Mouse (Mus musculus): ENCODE measurements at regions not wholly inside any gene's neighbourhood (a gene's known extent, or its start where the extent isn't known, plus 50 kb on each side); places are given as distances from the start of the nearest gene placed in this dataset.
A peak's percentile ranks its signal among the peaks of the same experiment; 100 is the strongest.

DNA sequence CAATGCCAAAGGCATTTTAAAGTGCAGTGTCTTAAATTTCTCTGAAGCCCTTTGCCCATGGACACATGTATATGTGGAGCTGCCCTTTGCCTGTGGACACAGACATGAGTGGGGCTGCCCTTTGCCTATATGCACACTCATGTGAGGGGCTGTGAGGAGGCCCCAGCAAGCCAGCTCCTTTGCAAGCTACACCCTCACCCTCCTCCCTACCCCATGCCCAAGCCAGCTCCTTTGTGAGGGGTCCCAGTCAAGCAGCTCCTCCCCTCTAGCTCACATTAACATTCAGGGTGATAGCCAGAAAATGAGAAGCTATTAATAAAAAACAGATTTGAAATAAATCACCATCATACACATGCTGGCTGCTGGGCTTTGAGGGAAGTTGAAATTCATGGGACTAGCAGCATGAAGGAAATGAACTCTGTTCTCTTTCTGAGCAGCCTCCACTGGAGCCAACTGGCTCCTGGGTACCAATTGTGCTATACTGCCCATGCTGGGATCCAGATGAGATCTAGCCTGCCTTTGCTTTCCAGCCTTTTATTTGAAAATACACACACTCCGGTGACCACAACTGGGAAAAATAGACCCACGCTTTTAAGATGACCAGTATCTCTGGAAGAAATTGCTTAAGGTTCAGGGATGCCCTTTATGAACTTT lies 151.4 kb downstream of the Abcc12 start:
- DNase-seq (ENCODE audit: low read depth, low spot score): no peak

DNA sequence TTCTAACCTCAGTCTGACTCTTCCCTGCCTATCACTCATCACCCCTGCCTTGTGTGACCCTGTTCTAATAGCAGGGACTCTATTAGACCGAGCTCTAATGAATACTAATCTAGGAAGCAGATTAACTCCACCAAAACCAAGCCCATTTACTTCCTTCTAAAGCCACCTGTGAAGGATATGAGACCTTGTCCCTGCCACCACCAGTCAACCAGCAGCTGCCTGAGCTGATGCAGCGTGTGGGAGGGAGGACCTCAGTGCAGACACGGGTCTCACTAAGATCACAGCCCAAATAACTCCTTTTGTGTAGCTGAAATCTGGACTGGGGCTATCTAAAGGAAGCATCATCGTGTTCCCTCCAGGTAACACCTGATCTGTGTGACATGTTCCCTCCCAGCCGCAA lies 152.4 kb downstream of the Abcc12 start:
- DNase-seq (ENCODE audit: low read depth, low spot score): no peak

DNA sequence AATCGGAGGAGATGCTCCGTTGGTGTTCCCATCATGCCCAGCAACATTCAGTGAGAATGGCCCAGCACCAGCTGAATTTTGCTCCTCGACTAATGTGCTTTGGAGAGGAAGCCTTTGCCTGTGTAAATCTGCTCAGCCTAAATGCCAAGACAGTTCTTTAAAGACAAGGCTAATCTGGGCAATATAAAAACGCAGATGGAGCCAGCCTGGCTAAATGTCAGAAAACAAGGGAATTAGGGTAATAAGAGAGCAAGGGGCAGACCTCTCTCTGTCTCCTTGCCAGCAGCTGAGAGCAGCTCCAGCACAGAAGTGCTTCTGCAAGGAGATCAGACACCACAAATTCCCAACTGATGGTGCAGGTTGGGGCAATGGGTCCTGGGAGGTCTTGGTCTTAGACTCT lies 154.4 kb downstream of the Abcc12 start:
- no peak for DNase-seq (ENCODE audit: low read depth, low spot score)

DNA sequence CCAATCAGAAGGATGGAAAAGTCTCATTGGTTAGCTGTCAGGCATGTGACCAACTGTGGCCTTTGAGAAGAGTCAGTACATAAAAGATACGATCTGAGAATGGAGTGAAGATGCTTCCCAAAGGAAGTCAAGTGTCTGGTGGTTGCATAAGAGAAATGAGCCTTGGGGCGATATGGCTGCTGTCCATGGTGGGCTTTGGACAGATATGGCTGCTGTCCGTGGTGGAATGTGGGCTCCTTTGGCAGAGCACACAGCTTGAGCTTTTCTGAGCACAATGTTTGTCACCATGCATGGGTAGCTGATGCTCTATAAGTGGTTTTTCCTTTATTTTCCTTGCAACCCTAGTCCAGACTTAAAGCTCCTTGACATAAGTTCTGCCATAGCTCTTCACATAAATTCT lies 155.1 kb downstream of the Abcc12 start:
- DNase-seq (ENCODE audit: low read depth, low spot score): peak; percentile 65

DNA sequence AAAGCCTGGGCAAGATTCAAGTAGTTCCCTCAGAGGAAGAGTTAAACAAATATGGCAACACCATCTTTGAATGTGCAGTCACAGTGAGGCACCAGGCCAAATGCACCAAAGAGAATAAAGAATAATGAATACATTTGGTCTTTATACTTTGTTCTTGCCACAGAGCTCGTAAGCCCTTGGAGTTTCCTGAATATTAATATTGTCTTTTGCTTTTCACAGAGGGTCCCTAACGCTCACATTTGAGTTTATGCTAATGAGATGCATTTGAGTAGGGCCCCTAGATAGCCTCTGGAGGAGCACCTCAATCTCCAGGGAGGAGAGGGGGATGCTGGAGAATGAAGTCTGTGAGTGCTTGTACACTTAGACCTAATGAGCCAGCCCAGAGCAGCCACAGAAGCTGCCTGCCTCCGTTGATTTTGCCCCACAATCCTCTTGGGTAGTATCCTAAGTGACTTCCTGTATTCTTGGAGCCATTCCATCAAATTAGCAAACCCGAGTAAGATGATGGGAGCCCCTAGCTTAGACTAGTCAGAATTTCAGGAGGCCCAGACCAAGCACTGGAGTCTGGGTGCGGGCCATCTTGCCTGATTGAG lies 161.3 kb downstream of the Abcc12 start:
- no peak for DNase-seq (ENCODE audit: low read depth, low spot score)

DNA sequence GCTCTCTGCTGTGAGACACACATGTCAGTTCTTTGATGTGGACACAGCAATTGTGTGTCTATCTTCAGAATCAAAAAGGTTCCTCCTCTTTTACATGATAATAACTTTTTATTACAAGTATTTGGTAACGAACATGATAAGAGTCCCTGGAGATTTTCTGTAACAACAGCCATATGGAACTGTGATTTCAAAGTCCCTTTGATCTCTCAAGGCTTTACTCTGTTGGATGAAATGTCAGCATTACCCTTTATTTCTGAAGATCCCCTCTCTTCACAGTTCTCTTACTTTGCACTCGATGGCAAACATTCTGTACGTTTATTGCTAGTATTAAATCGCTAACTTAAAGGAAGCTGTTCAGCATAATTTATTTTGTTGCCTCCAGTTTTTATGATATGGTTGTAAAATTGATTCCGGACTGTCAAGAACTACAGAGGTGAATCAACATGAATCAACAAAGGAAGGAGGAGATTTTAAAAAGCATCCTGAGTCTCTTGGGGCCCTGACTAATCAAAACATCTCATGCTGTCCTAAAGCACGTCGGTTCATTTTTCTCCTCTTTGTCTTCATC lies 162.0 kb downstream of the Abcc12 start:
- DNase-seq (ENCODE audit: low read depth, low spot score): no peak

DNA sequence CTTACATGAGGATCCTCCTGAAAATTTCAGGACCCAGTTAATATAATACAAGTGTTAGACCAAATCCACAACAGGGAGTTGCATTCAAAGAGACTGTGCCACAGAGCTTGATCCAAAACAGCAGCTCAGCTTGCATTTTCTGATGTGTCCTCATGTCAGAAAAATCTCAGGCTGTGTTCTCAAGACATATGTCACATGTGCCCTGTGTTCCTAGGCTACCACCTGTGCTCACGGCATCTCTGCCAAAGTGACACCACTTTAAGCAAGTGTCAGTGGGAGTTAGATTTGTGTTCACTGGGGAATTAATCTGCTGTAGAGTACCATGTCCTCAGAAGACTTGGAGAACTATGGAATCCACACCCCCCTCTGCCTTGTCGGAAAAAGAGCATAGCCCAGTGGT lies 165.3 kb downstream of the Abcc12 start:
- DNase-seq (ENCODE audit: low read depth, low spot score): no peak

DNA sequence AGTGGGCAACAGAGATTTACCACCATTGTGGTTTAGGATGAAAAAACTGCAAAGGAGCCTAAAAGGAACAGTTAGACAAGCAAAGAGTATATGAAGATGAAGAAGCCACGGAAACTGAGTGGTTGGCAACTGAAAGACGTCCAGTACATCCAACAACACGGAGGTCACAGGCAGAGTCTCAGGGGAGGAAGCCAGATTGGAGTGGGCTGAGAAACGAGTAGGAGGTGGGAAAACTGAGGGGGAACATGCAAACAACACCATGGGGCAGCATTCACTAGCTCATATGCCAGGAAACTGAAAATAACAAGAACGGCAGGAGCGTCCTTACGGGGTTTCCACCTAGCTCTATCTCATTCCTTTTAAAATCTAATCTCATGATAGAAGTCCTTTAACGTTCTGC lies 169.3 kb downstream of the Abcc12 start:
- no peak for DNase-seq (ENCODE audit: low read depth, low spot score)

DNA sequence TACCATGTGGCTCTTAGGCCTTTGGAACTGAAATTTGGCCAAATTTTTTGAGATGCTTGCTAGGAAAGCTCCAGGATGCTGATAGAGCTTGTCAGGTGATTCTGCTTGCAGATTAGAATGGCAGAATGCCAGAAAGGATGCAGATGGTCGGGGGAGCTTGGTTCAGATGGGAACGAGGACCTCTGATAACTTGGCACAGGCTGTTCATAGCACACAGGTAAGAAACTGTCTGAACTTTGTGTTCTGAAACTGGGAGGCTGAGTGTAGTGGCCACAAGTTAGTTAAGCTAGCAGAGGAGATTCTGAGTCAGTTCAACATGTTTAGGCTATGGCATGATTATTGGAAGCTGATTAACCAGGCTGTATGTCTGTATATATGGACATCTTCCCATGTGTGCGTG lies 174.3 kb downstream of the Abcc12 start:
- no peak for DNase-seq (ENCODE audit: low read depth, low spot score)

DNA sequence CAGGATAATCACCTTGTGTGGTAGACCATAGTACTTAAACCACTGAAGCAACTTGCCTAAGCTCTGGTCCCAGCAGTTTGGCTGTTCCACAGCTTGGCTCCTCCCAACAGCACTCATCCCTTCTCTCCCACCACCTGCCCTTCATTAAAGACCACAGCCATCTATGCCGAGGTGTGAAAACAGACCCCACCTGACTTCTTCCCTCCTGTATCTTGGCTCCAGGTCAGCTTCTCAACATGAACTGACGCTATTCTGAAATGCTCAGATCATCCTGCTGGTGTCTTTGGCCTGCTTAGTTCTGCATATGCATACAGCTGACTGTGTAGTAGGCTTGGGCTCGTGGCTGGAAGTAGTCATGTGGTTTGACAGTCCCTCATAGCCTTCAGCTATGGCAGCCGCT lies 177.1 kb downstream of the Abcc12 start:
- DNase-seq (ENCODE audit: low read depth, low spot score): no peak

DNA sequence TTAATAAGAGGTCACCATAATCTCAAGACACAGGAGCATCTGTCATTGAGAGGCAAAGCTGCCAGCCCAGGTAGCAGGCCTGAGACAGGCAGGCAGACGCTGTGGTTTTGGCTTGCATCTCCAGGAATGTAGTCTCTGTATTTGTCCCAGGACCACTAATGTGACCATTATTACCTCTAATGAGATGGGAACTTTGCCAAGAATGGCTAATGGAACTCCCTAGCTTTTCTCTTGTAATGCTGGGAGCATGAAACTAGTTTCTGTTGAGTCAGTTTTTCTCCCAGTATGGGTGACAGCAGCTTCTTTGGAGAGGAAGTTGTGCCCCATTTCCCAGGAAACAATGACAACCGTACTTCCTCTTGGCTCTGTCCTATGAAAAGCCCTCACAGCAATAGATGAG lies 178.5 kb downstream of the Abcc12 start:
- no peak for DNase-seq (ENCODE audit: low read depth, low spot score)

DNA sequence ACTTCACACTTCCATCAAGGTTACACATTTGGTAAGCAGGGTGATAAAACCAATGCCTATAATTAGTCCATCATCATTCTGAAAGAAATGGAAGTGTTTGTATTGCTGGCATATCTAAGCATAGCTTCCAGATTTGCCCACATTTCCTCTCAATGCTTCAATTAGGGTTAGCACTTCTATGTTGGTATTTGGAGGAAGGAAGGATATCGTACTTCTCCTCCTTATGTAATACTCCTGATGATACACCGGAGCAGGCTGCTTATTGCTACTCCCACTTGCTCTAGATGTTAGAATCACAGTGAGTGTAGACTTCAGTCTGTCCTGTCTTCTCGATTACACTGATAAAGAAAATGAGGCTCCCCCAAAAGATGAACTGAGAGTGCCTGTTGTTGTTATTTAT lies 185.4 kb downstream of the Abcc12 start:
- DNase-seq (ENCODE audit: low read depth, low spot score): no peak

DNA sequence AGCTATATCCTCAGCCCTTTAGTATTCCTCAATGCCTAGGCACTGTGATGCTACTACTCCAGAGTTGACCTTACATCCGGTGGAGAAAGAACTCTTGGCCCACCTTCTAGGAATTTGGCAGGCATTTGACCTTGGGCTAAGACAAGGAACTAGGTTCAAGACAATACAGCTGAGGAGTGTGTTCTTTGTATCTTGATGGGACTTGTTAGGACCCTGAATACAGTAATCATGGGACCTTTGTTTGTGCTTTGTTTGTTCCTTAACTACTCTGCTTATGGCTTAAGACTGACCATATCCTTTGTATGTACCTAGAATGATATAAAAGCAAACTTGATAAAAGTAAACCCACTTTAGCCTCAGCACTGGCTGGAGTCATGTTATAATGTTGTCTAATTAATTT lies 186.7 kb downstream of the Abcc12 start:
- no peak for DNase-seq (ENCODE audit: low read depth, low spot score)

DNA sequence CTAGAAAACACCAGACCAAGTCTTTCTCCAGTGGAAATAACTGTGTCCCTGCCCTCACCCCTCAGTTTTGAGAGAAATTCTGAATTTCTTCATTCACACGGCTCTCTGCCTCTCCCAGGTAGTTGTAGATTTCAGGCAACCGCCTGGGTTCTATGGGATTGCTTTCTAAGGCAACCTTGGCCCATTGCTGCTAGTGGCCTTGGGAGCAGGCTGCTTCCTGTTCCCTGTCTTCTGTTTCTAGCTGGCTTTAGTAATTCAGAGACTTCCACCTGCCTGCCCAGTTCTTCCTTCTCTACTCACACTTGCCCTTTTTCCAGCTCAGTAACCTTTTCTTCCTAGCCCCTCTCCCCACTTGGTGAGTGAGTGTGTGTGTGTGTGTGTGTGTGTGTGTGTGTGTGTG lies 187.1 kb downstream of the Abcc12 start:
- DNase-seq (ENCODE audit: low read depth, low spot score): no peak

DNA sequence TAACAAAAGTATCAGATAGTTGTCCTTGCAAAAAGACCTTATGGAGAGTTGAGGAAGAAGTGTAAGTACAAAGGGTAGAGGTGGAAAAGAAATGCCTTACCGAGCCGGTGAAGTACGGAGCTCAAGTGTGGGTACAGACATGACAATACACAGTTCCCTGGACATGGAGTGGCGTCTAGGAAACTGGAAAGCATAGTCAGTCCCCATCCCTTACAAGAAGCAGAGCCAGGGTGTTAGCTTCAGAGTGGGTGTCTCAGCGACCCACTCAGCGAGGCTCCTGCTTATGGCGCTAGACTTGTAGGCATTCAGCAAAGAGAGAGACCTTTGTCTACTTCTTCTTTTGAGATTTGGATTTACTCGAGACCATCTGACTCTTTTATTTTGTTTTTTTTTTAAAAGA lies 189.8 kb downstream of the Abcc12 start:
- DNase-seq (ENCODE audit: low read depth, low spot score): no peak

DNA sequence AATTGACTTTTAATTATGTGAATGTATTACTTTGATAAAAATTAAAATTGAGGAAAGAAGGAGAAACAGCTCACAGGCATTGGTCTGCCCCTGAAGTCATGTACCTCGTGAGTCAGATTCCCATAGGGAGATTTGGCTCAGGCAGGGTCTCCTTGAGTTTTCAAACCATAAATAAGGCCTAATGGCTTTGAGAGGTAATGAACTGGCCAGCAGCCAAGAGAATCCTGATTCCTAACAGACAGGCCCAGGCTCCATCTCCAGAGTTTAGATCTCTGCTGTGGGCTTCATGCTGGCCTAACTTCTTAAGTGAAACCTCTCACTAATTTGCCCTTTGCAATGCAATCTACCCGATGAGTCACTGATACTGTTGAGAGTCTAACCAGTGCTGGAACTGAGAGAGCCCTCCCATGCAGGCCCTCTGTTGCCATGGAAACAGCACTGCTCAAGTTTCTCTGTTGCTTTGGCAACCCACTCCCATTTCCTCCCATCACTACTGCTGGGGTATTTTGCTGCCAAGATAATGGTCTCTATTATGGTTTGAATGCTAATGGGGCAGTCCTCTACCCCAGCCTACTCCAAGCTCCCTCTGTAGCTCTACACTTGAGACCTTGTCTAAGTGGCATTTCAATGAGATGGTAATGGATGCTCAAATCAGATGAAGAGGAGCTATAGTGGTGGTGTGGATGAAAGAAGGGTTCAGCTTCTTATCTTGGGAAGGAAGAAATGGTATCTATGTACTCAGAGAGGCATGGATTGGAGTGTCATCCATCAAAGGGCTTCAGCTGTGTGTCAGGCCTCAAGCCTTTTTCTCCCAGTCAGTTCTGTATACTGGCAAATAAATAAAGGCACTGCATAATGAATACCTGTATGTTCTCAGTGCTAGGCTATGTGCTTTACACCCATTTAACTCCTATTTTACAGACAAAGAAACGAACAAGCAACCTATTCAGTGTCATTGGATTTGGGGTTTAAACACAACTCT lies 190.5 kb downstream of the Abcc12 start:
- peak; percentile 85 for DNase-seq (ENCODE audit: low read depth, low spot score)

DNA sequence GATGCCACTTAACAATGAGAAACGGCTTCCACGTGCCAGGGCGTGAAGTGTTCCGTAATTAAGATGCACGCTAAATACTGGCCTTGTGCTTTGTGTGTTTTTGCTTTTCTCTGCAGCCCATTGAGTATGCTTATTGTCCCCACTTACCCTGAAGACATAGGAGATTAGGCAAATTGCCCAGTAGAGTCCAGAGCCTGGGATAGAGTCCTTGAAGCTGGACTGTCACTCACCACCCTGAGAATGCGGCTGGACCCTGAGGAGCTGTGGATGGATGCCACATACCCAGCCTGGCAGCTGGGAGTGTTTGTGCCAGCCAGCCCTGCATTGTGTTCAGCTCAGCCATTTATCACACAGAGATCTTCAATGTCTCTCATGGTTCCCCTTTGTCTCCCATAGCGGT lies 195.2 kb downstream of the Abcc12 start:
- no peak for DNase-seq (ENCODE audit: low read depth, low spot score)

DNA sequence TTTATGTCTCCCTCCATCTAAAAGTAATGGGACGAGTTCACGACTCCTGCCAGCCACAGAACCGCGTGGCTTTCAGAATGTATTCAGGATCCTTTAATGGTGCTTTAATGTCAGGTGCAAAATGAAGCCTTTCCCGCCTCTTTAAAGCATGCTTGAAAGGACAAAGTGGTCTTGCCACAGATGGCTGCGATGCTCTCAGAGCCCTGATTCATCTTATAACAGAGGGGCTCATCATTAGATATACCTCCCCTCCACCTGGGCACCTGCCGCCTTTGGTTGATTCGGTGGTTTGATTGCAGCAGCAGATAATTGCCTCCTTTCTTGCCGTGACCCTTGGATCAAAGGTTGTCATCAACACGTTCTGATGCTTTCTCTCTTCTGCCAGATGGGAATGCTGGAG lies 198.5 kb downstream of the Abcc12 start:
- no peak for DNase-seq (ENCODE audit: low read depth, low spot score)

DNA sequence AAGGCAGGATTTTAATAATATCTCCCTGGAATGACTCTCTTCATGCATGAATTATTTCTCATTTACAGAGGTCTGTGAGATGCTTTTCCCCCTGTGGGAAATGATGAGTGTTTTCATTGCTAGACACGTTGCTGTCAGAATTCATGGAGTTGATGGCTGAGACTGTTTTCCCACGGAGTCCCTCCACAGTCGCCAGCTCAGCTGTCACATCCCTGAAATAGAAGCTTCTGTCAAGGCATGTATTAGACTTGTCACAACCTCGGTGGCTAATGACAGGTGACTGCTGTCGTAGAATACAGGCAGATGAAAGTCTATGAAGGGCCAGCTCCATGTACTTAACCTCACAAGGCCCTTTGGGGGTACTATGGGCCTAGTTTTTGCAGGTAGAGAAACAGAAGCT lies 212.4 kb downstream of the Abcc12 start:
- DNase-seq (ENCODE audit: low read depth, low spot score): no peak

DNA sequence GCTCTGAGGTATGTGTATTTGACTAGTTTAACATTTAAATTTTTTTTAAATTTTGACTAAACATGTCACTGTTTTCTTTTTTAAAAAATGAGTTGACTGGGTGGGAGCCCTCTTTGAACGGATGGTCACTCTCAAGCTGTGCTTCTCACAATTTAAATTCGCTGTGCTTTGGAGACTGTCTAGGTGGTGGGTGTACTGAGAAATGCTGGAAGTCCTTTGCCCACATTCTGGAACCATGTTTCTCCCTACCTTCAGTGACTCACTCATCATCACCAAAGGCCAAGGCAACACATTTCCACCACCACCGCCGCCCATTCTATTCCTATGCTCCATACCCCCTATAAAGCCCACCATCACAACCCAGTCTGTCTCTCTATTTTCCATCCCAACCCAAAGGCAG lies 213.8 kb downstream of the Abcc12 start:
- no peak for DNase-seq (ENCODE audit: low read depth, low spot score)

DNA sequence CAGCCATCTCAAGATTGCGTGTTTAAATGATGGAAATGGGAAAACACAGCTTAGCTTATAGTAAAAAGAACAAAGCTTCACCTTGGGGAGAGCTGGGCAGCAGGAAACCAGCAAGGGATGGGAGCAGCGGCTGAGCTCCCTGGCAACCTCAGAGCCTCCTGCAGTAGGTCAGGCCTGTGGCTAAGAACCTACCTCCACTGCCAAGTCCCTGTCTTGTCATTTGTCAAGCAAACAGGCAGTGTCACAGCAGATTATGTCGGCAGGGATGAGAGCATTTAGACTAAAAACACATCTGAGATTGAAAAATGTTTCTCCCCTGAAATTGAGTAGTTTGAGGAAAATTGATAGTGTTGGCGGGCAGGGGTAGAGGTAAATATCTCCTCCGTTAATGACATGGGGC lies 214.8 kb downstream of the Abcc12 start:
- DNase-seq (ENCODE audit: low read depth, low spot score): no peak

DNA sequence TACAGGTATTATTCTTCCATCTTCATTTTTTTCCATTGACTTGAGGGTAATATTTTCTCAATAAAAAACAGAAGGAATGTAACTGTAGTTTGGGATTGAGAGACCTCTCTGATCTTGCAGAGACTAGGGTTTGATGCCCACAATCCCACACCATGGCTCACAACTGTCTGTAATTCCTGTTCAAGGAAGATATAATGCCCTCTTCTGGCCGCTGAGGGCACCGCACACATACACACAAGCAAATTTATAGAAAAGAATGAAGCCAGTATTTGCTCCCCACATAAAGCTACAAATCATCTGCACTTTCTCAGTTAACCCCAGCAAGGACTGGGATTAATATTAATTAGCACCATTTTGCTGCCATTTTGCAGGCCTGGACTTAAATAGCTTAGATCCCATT lies 215.6 kb downstream of the Abcc12 start:
- peak; percentile 38 for DNase-seq (ENCODE audit: low read depth, low spot score)

Measured in 3T3-L1 (cell line).